Mouse (Mus musculus) neutrophil, adult 5-6 weeks (primary cell): ENCODE measurements around the gene Nckap5. TPM values are rescaled to one million over a fixed set of nuclear protein-coding genes. Genes with fewer than 3 reads are reported as not detected.
"Not testable (repeated sequence)": the region's sequence is repeated elsewhere in the genome, so short reads cannot be mapped to it uniquely, and the experiment has no call there.

Experiments
- ATAC-seq: fragments of 151-379, 151-347 bp; 2 replicates; pipeline ENCODE4 v1.8.0; 2017; ENCODE audit warnings: mild to moderate bottlenecking, moderate TSS enrichment; ENCODE audit not compliant: insufficient number of reproducible peaks, poor library complexity, low FRiP score, severe bottlenecking; ENCODE audit errors: extremely low read depth
- total RNA-seq: library from RNA; stranded (forward); fragments of 200-1000 nt; gene quantifications from 2 replicates; pipeline ENCODE4 v1.2.3, GENCODE M21; 2017

Gene Nckap5
- total RNA-seq, 1 experiment from 2014 or later, result not detected

GRCm38 (mm10) chr1:126027536-126027935, 803.1 kb downstream of the Nckap5 start:
- no peak for ATAC-seq

- no peak for ATAC-seq
These were observed 806.1 kb downstream of the Nckap5 start for GRCm38 (mm10) chr1:126024518-126024917.

GRCm38 (mm10) chr1:126022959-126023358, 807.6 kb downstream of the Nckap5 start:
- ATAC-seq, result no peak

- ATAC-seq, result not testable (repeated sequence)
These were observed 811.9 kb downstream of the Nckap5 start for GRCm38 (mm10) chr1:126018654-126019053.

- no peak for ATAC-seq
These were observed 818.9 kb downstream of the Nckap5 start for GRCm38 (mm10) chr1:126011661-126012091.

- ATAC-seq, result no peak
These were observed 823.0 kb downstream of the Nckap5 start for GRCm38 (mm10) chr1:126007571-126007970.

- ATAC-seq, result no peak
These were observed 824.9 kb downstream of the Nckap5 start for GRCm38 (mm10) chr1:126005672-126006071.

GRCm38 (mm10) chr1:125996540-125996939, 834.1 kb downstream of the Nckap5 start:
- no peak for ATAC-seq

GRCm38 (mm10) chr1:125987803-125988202, 842.8 kb downstream of the Nckap5 start:
- ATAC-seq, result no peak

GRCm38 (mm10) chr1:125984570-125984969, 846.0 kb downstream of the Nckap5 start:
- ATAC-seq, result no peak

GRCm38 (mm10) chr1:125974649-125975048, 856.0 kb downstream of the Nckap5 start:
- no peak for ATAC-seq

- no peak for ATAC-seq
These were observed 858.7 kb downstream of the Nckap5 start for GRCm38 (mm10) chr1:125971933-125972332.

GRCm38 (mm10) chr1:125967671-125968070, 862.9 kb downstream of the Nckap5 start:
- ATAC-seq, result no peak

- ATAC-seq, result no peak
These were observed 879.6 kb downstream of the Nckap5 start for GRCm38 (mm10) chr1:125951026-125951425.

GRCm38 (mm10) chr1:125949076-125949475, 881.5 kb downstream of the Nckap5 start:
- ATAC-seq, result no peak

GRCm38 (mm10) chr1:125945136-125945535, 885.5 kb downstream of the Nckap5 start:
- no peak for ATAC-seq

GRCm38 (mm10) chr1:125943305-125943704, 887.3 kb downstream of the Nckap5 start:
- ATAC-seq, result no peak

GRCm38 (mm10) chr1:125925486-125925885, 905.1 kb downstream of the Nckap5 start:
- no peak for ATAC-seq

GRCm38 (mm10) chr1:125923062-125923461, 907.5 kb downstream of the Nckap5 start:
- no peak for ATAC-seq

- no peak for ATAC-seq
These were observed 909.9 kb downstream of the Nckap5 start for GRCm38 (mm10) chr1:125920696-125921095.
